Mouse (Mus musculus): ENCODE results near the gene Slc25a54. TPM values are rescaled to one million over a fixed set of nuclear protein-coding genes. Genes with fewer than 3 reads are reported as not detected.

The Slc25a54 gene
- not detected in 2 replicates for polyA plus RNA-seq (2012; ENCODE audit: insufficient read depth, insufficient read length, missing spikeins)

- TF ChIP-seq POLR2A (IDR thresholded peaks at IDR 0.05; ENCODE audit: borderline replicate concordance, low read depth, low read length) = no peak
- no peak for TF ChIP-seq CTCF (IDR thresholded peaks at IDR 0.05; ENCODE audit: low read depth, low read length)
- Histone ChIP-seq H3K4me1 (ENCODE audit: control insufficient read depth, insufficient read depth, low read length) (no peaks in the 10 kb centered on the region), H3K27ac (ENCODE audit: insufficient read depth, low read depth, low read length) (no peak within 1 kb of the TSS), H3K4me3 (ENCODE audit: insufficient read depth, low read length) (no peak within 1 kb of the TSS)
These were observed at the start of gene Slc25a54 for GRCm38 (mm10) chr3:109080169-109080568. Slc25a54 (plus strand) TSS chr3:109080469.

- TF ChIP-seq POLR2A (IDR thresholded peaks at IDR 0.05; ENCODE audit: borderline replicate concordance, low read depth, low read length) = no peak
- no peak for TF ChIP-seq CTCF (IDR thresholded peaks at IDR 0.05; ENCODE audit: low read depth, low read length)
- Histone ChIP-seq H3K27ac (ENCODE audit: insufficient read depth, low read depth, low read length) (no peak overlapping the region), H3K4me3 (ENCODE audit: insufficient read depth, low read length) (no peak overlapping the region), H3K4me1 (ENCODE audit: control insufficient read depth, insufficient read depth, low read length) (peaks cover 35% of the 10 kb centered on the region)
These were observed 49.5 kb upstream of the Slc25a54 start for GRCm38 (mm10) chr3:109030817-109031216.

GRCm38 (mm10) chr3:109031626-109032025 lies 48.6 kb upstream of the Slc25a54 start:
- TF ChIP-seq POLR2A (IDR thresholded peaks at IDR 0.05; ENCODE audit: borderline replicate concordance, low read depth, low read length) = no peak
- TF ChIP-seq CTCF (IDR thresholded peaks at IDR 0.05; ENCODE audit: low read depth, low read length) = no peak
- no peak overlapping the region for H3K4me3 ChIP-seq (ENCODE audit: insufficient read depth, low read length)
- H3K4me1 ChIP-seq (ENCODE audit: control insufficient read depth, insufficient read depth, low read length) = peaks cover 33% of the 10 kb centered on the region
- no peak overlapping the region for H3K27ac ChIP-seq (ENCODE audit: insufficient read depth, low read depth, low read length)

GRCm38 (mm10) chr3:109032306-109032705 lies 48.0 kb upstream of the Slc25a54 start:
- Histone ChIP-seq H3K4me1 (ENCODE audit: control insufficient read depth, insufficient read depth, low read length) (peaks cover 33% of the 10 kb centered on the region), H3K27ac (ENCODE audit: insufficient read depth, low read depth, low read length) (no peak overlapping the region), H3K4me3 (ENCODE audit: insufficient read depth, low read length) (no peak overlapping the region)
- no peak for TF ChIP-seq POLR2A (IDR thresholded peaks at IDR 0.05; ENCODE audit: borderline replicate concordance, low read depth, low read length)
- no peak for TF ChIP-seq CTCF (IDR thresholded peaks at IDR 0.05; ENCODE audit: low read depth, low read length)

GRCm38 (mm10) chr3:109034411-109034810 lies 45.9 kb upstream of the Slc25a54 start:
- no peak overlapping the region for H3K4me3 ChIP-seq (ENCODE audit: insufficient read depth, low read length)
- no peak for TF ChIP-seq POLR2A (IDR thresholded peaks at IDR 0.05; ENCODE audit: borderline replicate concordance, low read depth, low read length)
- TF ChIP-seq CTCF (IDR thresholded peaks at IDR 0.05; ENCODE audit: low read depth, low read length) = no peak
- no peak overlapping the region for H3K27ac ChIP-seq (ENCODE audit: insufficient read depth, low read depth, low read length)
- peaks cover 24% of the 10 kb centered on the region for H3K4me1 ChIP-seq (ENCODE audit: control insufficient read depth, insufficient read depth, low read length)

GRCm38 (mm10) chr3:109040908-109041307 lies 39.4 kb upstream of the Slc25a54 start:
- TF ChIP-seq POLR2A (IDR thresholded peaks at IDR 0.05; ENCODE audit: borderline replicate concordance, low read depth, low read length) (no peak), CTCF (IDR thresholded peaks at IDR 0.05; ENCODE audit: low read depth, low read length) (no peak)
- peaks cover 25% of the 10 kb centered on the region for H3K4me1 ChIP-seq (ENCODE audit: control insufficient read depth, insufficient read depth, low read length)
- H3K27ac ChIP-seq (ENCODE audit: insufficient read depth, low read depth, low read length) = no peak overlapping the region
- H3K4me3 ChIP-seq (ENCODE audit: insufficient read depth, low read length) = no peak overlapping the region

GRCm38 (mm10) chr3:109043395-109043794 lies 36.9 kb upstream of the Slc25a54 start:
- Histone ChIP-seq H3K4me1 (ENCODE audit: control insufficient read depth, insufficient read depth, low read length) (peaks cover 33% of the 10 kb centered on the region), H3K27ac (ENCODE audit: insufficient read depth, low read depth, low read length) (no peak overlapping the region), H3K4me3 (ENCODE audit: insufficient read depth, low read length) (no peak overlapping the region)
- TF ChIP-seq CTCF (IDR thresholded peaks at IDR 0.05; ENCODE audit: low read depth, low read length) (no peak), POLR2A (IDR thresholded peaks at IDR 0.05; ENCODE audit: borderline replicate concordance, low read depth, low read length) (no peak)

GRCm38 (mm10) chr3:109046428-109046827 lies 33.8 kb upstream of the Slc25a54 start:
- TF ChIP-seq CTCF (IDR thresholded peaks at IDR 0.05; ENCODE audit: low read depth, low read length) = no peak
- no peak for TF ChIP-seq POLR2A (IDR thresholded peaks at IDR 0.05; ENCODE audit: borderline replicate concordance, low read depth, low read length)
- Histone ChIP-seq H3K4me1 (ENCODE audit: control insufficient read depth, insufficient read depth, low read length) (peaks cover 29% of the 10 kb centered on the region), H3K4me3 (ENCODE audit: insufficient read depth, low read length) (no peak overlapping the region), H3K27ac (ENCODE audit: insufficient read depth, low read depth, low read length) (no peak overlapping the region)

- no peak for TF ChIP-seq CTCF (IDR thresholded peaks at IDR 0.05; ENCODE audit: low read depth, low read length)
- no peak for TF ChIP-seq POLR2A (IDR thresholded peaks at IDR 0.05; ENCODE audit: borderline replicate concordance, low read depth, low read length)
- H3K4me1 ChIP-seq (ENCODE audit: control insufficient read depth, insufficient read depth, low read length) = peaks cover 37% of the 10 kb centered on the region
- no peak overlapping the region for H3K27ac ChIP-seq (ENCODE audit: insufficient read depth, low read depth, low read length)
- no peak overlapping the region for H3K4me3 ChIP-seq (ENCODE audit: insufficient read depth, low read length)
These were observed 32.5 kb upstream of the Slc25a54 start for GRCm38 (mm10) chr3:109047707-109048283.

- Histone ChIP-seq H3K27ac (ENCODE audit: insufficient read depth, low read depth, low read length) (peak overlapping the region; percentile 65), H3K4me3 (ENCODE audit: insufficient read depth, low read length) (no peak overlapping the region), H3K4me1 (ENCODE audit: control insufficient read depth, insufficient read depth, low read length) (peaks cover 26% of the 10 kb centered on the region)
- TF ChIP-seq POLR2A (IDR thresholded peaks at IDR 0.05; ENCODE audit: borderline replicate concordance, low read depth, low read length) = no peak
These were observed 29.0 kb upstream of the Slc25a54 start for GRCm38 (mm10) chr3:109051056-109051945.

Data from bone marrow macrophage, adult 2 months (primary cell).